Mouse (Mus musculus) testis, adult 2 months (tissue): Measurements from ENCODE around the gene Ptprt.

Experiments
- CTCF ChIP-seq: fragments of 200-500 bp; IDR thresholded peaks from 2 replicates; pipeline ENCODE4 v1.5.1; 2012; ENCODE audit warnings: low read depth, mild to moderate bottlenecking, inconsistent platforms, low read length, moderate library complexity; ENCODE audit not compliant: control insufficient read depth, insufficient read depth, insufficient replicate concordance
- POLR2A ChIP-seq: fragments of 200-500 bp; IDR thresholded peaks from 2 replicates; pipeline ENCODE4 v1.6.1; 2012; ENCODE audit warnings: low read depth, mild to moderate bottlenecking, inconsistent platforms, low read length, moderate library complexity; ENCODE audit not compliant: control insufficient read depth

DNA sequence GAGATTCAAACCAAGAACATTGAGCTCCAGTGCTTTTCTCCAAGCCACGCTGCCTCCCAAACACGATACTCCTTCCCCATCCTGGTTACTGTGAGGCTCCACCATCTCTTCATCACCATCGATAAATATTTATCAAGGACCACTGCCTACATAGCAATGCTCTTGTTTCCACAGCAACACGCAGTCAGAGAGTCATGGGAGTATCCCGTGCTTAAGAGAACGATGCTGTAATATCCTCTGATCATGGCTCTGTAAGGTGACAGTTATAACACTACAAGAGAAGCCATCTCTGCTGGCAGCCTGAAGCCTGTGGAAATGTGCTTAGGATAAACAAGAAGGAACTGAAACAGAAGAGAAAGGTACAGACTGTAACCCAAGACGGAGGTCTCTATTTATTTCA is 3.4 kb downstream of the Ptprt start:
- TF ChIP-seq CTCF (no peak), POLR2A (no peak)
